Mouse (Mus musculus) cerebellum, adult 9-10 months (tissue): ENCODE data around the gene Fap.

Experiments used
- DNase-seq: peaks from one replicate; pipeline ENCODE4 v3.0.0; 2022

Gene Fap

GRCm38 (mm10) chr2:62458070-62458469, 115.8 kb downstream of the Fap start:
- DNase-seq, result peak; percentile 9

- no peak for DNase-seq
These were observed 118.9 kb downstream of the Fap start for GRCm38 (mm10) chr2:62454991-62455390.

DNA sequence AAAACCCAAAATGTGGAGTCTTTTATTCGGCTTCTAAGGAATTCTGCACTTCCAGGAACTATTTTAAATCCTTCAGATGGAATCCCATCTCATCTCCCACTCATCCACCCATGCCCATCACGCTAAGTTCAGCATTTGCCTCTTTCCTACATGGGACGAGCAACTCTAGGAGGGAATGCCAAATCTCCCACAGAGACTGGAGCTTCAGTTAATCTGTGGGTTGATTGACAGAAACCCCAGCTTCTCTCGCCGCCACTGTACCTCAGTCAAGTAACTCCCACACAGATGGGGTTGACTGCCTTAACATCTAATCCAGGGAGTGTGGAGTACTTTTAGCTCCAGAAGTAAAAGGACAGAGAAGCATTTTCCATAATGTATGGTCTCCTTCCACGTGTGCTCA, 119.8 kb downstream of the Fap start:
- DNase-seq, result no peak
